Mouse (Mus musculus) gastrocnemius, postnatal 25 days (tissue): ENCODE results near the gene Pde6c. TPM values are rescaled to one million over a fixed set of nuclear protein-coding genes. Genes with fewer than 3 reads are reported as not detected.

Experiments used
- DNase-seq: peaks from one replicate; pipeline ENCODE4 v3.0.0; 2022
- long read RNA-seq, 2 experiments: library from polyadenylated mRNA; stranded (forward); transcript quantifications; one replicate each; pipeline ENCODE4 v2.0.0; 2021
- total RNA-seq, 2 experiments: library from RNA; stranded (reverse); gene quantifications; 1 replicate in 1 of 2; 2 replicates in 1 of 2; pipeline ENCODE4 v1.2.3; 2021

Gene Pde6c
- total RNA-seq: not detected
- long read RNA-seq, experiment 1: 0 reads
- long read RNA-seq, experiment 2: 0 reads

- DNase-seq: no peak
Measured at GRCm38 (mm10) chr19:38132481-38132880, at the start of gene Pde6c. Gene Pde6c (plus strand): TSS chr19:38132781.

GRCm38 (mm10) chr19:38082931-38083525 is 49.6 kb upstream of the Pde6c start:
- no peak for DNase-seq

GRCm38 (mm10) chr19:38085841-38086240 is 46.7 kb upstream of the Pde6c start:
- no peak for DNase-seq

DNA sequence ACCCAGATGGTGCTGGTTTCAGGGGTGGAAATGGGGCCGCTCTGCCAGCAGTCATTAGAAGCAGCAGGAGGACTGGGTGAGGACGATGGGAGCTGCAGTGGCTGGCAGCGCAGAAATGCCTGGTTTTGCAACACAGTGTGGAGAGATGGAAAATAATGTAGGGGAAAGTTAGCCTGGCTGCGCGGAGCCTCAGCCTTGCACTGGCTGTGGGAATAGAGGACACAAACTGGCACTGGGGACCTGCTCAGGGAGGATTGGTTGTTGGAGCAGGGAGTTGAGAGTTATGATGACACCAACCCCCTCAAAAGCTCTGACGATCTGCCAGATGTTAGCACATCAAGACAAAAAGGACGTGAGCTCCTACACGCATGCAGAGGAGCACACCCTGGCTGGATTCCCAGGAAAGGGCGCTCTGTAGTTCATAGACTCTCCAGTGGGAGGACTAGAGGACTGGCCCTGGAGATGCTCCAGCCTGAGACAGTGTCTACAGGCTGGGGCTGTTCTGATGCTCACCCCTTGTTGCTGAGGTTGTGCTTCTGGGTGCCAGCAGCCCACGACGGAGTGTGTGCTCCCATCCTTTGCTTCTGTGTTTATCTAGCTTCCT is 45.5 kb upstream of the Pde6c start:
- no peak for DNase-seq

- no peak for DNase-seq
Measured at GRCm38 (mm10) chr19:38089358-38089757, 43.2 kb upstream of the Pde6c start.

DNA sequence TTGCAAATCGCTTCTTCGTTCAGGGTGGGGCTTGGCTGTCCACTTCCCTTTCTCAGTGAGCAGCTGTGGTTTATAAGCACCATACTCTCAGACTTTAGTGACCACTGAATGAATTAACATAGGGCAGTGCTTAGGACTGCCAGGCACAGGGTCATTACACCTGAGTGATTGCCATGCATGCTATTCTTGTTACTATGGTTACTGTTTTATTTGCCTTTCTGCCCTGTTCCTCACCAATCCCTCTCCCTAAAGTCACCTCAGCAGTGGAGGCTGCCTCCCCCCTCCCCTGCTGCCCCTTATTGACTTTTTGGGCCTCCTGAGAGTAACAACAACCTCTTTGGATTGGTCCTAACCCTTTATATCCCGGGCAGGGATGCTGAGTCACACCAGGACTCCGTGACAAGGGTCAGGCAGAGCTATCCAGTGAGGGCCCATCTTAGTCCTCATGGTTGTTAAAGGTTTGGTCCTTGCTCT is 41.0 kb upstream of the Pde6c start:
- no peak for DNase-seq

GRCm38 (mm10) chr19:38096231-38096630 is 36.4 kb upstream of the Pde6c start:
- no peak for DNase-seq

DNA sequence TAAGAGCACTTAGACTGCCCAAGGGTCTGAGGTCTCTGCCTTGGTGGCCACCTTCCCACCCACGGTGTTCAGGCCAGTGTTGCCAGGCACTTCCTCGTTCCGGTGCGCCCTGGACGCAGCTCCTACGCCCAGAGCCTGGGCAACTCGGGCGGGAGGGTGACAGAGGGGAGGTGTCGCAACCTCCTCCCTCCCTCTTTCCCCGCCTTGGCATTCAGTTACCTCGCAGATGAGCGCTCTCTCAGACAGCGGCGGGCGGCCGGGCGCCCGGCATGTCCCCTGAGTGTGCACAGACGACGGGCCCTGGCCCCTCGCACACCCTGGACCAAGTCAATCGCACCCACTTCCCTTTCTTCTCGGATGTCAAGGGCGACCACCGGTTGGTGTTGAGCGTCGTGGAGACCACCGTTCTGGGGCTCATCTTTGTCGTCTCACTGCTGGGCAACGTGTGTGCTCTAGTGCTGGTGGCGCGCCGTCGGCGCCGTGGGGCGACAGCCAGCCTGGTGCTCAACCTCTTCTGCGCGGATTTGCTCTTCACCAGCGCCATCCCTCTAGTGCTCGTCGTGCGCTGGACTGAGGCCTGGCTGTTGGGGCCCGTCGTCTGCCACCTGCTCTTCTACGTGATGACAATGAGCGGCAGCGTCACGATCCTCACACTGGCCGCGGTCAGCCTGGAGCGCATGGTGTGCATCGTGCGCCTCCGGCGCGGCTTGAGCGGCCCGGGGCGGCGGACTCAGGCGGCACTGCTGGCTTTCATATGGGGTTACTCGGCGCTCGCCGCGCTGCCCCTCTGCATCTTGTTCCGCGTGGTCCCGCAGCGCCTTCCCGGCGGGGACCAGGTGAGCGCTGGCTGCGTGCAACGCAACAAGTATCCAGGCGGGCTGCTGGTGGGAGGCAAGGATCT is 35.5 kb upstream of the Pde6c start, which contains the start of gene Ffar4:
Ffar4 (plus strand) TSS at position 214 of the 901 bp plus-strand sequence.
- no peak for DNase-seq

DNA sequence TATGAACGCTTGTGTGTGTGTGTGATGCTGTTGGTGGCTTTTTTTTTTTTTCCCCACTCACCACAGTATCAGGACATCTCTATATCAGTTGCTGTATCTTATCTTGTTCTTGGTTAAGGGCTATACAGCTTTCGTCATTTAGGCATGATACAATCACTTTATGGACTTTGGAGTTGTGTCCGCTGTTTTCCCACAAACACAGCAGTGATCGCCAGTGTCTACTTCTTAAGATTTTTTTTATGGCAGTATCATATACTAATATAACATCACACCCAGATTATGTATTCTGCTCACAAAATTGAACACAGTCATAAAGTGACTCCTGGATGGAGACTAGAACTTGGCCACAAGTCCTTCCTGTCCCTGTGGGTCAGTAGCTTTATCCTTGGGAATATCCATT is 24.7 kb upstream of the Pde6c start:
- DNase-seq: no peak

GRCm38 (mm10) chr19:38109506-38110242 is 22.9 kb upstream of the Pde6c start:
- DNase-seq: no peak

DNA sequence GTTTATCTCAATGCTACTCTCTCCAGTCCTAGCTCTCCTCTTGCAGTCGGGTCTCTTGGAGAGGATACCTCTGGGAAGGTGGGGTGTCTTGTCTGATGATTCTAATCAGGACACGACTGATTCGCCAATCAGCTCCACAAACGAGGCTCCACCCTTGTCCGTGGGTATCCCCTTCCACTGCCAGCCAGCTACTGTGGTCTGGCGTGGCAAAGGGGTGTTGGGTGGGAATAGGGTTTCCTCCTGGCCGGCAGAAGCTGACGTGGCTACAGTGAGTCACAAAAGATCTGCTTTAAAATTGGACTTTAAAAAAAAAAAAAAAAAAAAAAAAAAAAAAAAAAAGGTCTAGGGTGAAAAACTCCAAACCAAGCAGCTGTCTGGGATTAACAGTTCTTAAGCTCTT is 21.5 kb upstream of the Pde6c start:
- DNase-seq: no peak

GRCm38 (mm10) chr19:38112575-38112974 is 20.0 kb upstream of the Pde6c start:
- DNase-seq: no peak

GRCm38 (mm10) chr19:38114834-38115491 is 17.6 kb upstream of the Pde6c start:
- DNase-seq: no peak

GRCm38 (mm10) chr19:38120123-38120760 is 12.3 kb upstream of the Pde6c start:
- no peak for DNase-seq

- no peak for DNase-seq
Measured at GRCm38 (mm10) chr19:38123921-38124320, 8.7 kb upstream of the Pde6c start.

- peak; percentile 47 for DNase-seq
Measured at GRCm38 (mm10) chr19:38124401-38125218, 8.0 kb upstream of the Pde6c start.

- no peak for DNase-seq
Measured at GRCm38 (mm10) chr19:38125219-38125610, 7.4 kb upstream of the Pde6c start, which contains the start of gene Rbp4. Gene Rbp4 (minus strand): TSS chr19:38125281.

- DNase-seq: no peak
Measured at GRCm38 (mm10) chr19:38126656-38127055, 5.9 kb upstream of the Pde6c start.

DNA sequence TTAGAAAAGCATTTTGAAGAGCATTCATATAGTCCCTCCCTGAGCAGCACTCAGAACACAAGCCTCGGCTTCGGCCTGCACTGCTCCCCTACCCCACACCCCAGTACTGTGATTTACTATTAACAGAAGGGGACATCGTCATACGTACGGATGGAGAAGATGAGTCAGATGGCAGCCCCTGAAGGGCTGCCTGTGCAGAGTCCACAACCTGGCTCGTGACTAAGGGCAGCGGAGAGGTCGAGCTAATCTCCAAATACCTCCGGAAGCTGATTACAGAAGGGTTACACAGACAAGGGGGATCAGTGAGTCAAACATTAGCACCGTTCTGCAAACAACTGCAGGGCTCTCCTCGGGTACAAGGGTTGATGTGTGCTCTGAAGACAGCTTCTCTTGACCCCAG is 1.4 kb downstream of the Pde6c start:
- DNase-seq: no peak

- no peak for DNase-seq
Measured at GRCm38 (mm10) chr19:38134806-38135205, 2.2 kb downstream of the Pde6c start.
